Comparison of ENCODE assay signal across 19 mouse cellular contexts in the genomic region with DNA sequence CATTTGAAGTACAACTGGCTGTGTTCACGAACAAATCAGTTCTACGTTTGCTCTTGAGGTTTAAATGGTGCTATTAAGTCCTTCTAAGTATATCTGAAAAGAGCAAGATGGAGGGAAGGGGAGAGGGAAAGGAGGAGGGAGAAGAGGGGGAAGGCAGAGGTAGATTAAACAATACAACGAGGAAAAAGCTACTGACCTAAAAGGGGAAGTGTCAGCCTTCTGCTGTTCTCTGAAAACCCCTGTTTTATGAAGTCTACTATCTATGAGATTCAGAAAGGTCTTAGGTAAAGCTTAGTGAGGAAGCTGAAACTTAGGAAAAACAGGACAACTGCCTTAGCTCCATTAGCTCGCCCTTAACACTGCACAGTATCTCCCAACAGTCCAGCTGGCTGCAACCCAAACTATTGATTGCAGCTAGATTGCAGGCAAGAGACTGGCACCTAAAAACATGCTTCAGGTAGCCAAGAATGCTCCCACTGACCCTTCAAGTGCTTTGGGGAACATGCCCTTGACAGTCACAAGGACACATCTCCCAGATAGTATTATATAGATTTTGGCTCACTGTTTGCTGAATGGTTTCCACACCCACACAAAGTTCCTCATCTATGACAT.
"Had no signal": no experiment of that assay in that cellular context is flagged by ENCODE, and none has a peak within 500 bp of the region (broad histone marks: within the 10 kb centered on the region; RNA-seq: fewer than 3 reads in every experiment).

No protein-coding gene starts in this region.

- H3K9me3 ChIP-seq: liver, embryonic 15.5 days; midbrain, embryonic 10.5 days; midbrain, embryonic 12.5 days; neural tube, embryonic 13.5 days; neural tube, embryonic 15.5 days had no signal

- H3K27ac ChIP-seq: liver, embryonic 15.5 days; midbrain, embryonic 10.5 days; midbrain, embryonic 12.5 days; neural tube, embryonic 13.5 days; neural tube, embryonic 15.5 days had no signal

- DNase-seq: lung, adult 18-20 months; lung, embryonic 14.5 days; lung, postnatal 10 days; lung, postnatal 4 days; midbrain, embryonic 14.5 days; retina, postnatal 1 day; right cerebral cortex, adult 18-20 months; right cerebral cortex, postnatal 25 days; right cerebral cortex, postnatal 4 days; thymus, adult 18-20 months; thymus, postnatal 14 days; thymus, postnatal 36 days had no signal

- H3K36me3 ChIP-seq: liver, embryonic 15.5 days; midbrain, embryonic 10.5 days; midbrain, embryonic 12.5 days; neural tube, embryonic 13.5 days; neural tube, embryonic 15.5 days had no signal

- H3K9ac ChIP-seq: liver, embryonic 15.5 days; lung, embryonic 14.5 days; midbrain, embryonic 12.5 days; neural tube, embryonic 13.5 days; neural tube, embryonic 15.5 days had no signal

- ATAC-seq: midbrain, embryonic 16.5 days had no signal

- H3K4me2 ChIP-seq: liver, embryonic 15.5 days; lung, embryonic 14.5 days; midbrain, embryonic 12.5 days; neural tube, embryonic 13.5 days; neural tube, embryonic 15.5 days had no signal

- H3K27me3 ChIP-seq: liver, embryonic 15.5 days; neural tube, embryonic 13.5 days; neural tube, embryonic 15.5 days had no signal

- H3K4me3 ChIP-seq: liver, embryonic 15.5 days; midbrain, embryonic 10.5 days; midbrain, embryonic 12.5 days; myocyte; neural tube, embryonic 13.5 days; neural tube, embryonic 15.5 days had no signal
